Mouse (Mus musculus) myocyte (in vitro differentiated cells): ENCODE results near the gene 2900011O08Rik.
"Not testable (repeated sequence)": the region's sequence is repeated elsewhere in the genome, so short reads cannot be mapped to it uniquely, and the experiment has no call there.

ENCODE experiments used
- E2F4 ChIP-seq: IDR thresholded peaks from one replicate; pipeline ENCODE4 v1.6.1; 2011; ENCODE audit warnings: mild to moderate bottlenecking, control low read depth, moderate library complexity; ENCODE audit not compliant: insufficient read depth
- POLR2A ChIP-seq: IDR thresholded peaks from one replicate; pipeline ENCODE4 v1.6.1; 2011; ENCODE audit warnings: low read depth, mild to moderate bottlenecking, control low read depth, moderate library complexity; ENCODE audit not compliant: insufficient read length
- POLR2AphosphoS2 ChIP-seq: IDR thresholded peaks from one replicate; pipeline ENCODE4 v1.6.1; 2011; ENCODE audit warnings: low read depth, control low read depth; ENCODE audit not compliant: insufficient read length
- TCF12 ChIP-seq: IDR thresholded peaks from one replicate; pipeline ENCODE4 v1.6.1; 2011; ENCODE audit warnings: mild to moderate bottlenecking, control low read depth; ENCODE audit not compliant: poor library complexity, insufficient read depth, severe bottlenecking
- USF1 ChIP-seq: IDR thresholded peaks from one replicate; pipeline ENCODE4 v1.6.1; 2011; ENCODE audit warnings: low read depth, mild to moderate bottlenecking, control low read depth, moderate library complexity

- not testable (repeated sequence) for TF ChIP-seq TCF12, POLR2A, POLR2AphosphoS2, USF1, E2F4
These were observed 4.7 kb upstream of the 2900011O08Rik start for GRCm38 (mm10) chr16:13981726-13982125.
